Comparison of ENCODE assay signal across 7 mouse cellular contexts in the genomic region with DNA sequence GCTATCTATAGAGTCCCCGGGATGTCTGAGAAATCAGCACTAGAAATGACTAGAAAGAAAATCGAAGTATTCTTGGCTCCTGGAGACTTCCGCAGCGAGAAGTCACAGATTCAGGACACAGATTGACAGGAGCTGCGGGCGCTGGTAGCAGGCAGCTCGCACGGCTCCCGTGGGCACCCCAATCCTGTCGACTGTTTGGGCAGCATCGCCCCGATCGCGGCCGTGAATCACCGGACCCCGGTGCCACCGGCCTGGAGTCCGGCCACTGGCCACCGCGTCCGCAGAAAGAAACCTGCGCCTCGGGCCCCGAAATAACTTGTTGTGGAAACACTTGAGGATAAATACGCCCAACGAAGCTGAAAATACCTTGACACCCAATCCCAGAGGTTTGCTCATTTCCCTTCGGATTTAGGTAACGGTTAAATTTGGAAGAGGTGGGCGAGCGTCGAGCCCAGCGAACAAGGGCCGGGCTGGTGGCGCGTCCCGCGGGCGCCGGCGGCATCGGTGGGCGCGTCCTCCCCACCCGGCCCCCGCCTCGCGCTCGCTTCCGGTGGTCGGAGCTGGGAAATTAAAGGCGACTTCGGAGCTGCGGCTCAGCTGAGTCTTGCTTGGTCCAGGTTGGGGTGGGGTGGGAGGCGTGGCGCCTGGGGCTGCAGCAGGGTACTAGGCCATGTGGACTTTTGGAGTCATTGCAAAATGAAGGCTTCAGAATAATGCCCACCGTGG. TPM values are rescaled to one million over a fixed set of nuclear protein-coding genes. Genes with fewer than 3 reads are reported as not detected.
DNase-seq lines count a peak whose midpoint lies in the region; ATAC-seq and TF ChIP-seq lines count a peak whose summit lies in the region.

No protein-coding gene starts in this region.

- peaks cover 26% of the 10 kb centered on the region for H3K4me1 ChIP-seq in testis, adult 2 months (ENCODE audit: control insufficient read depth, insufficient read depth, low read length)
- peaks cover 25% of the 10 kb centered on the region for H3K4me1 ChIP-seq in embryonic facial prominence, embryonic 14.5 days (ENCODE audit: control insufficient read depth, insufficient read depth, low read length)
- peaks cover 43% of the 10 kb centered on the region for H3K4me1 ChIP-seq in hindbrain, embryonic 15.5 days (replicated peaks)

- no peak for DNase-seq in testis, postnatal 10 days (ENCODE audit: low spot score)
- no peak for DNase-seq in embryonic facial prominence, embryonic 14.5 days (ENCODE audit: low spot score)
- DNase-seq in thymus, postnatal 14 days: peak; percentile 63
- no peak for DNase-seq in cerebellum, adult 8-10 months

- ATAC-seq in embryonic facial prominence, embryonic 14.5 days (ENCODE audit: low read depth): no peak
- ATAC-seq in hindbrain, embryonic 15.5 days (ENCODE audit: low FRiP score, low read depth): no peak

- no peaks in the 10 kb centered on the region for H3K36me3 ChIP-seq in testis, adult 2 months (ENCODE audit: control insufficient read depth, insufficient read depth, low read length)
- no peaks in the 10 kb centered on the region for H3K36me3 ChIP-seq in embryonic facial prominence, embryonic 14.5 days (ENCODE audit: control insufficient read depth, insufficient read depth, low read length)
- no peaks in the 10 kb centered on the region for H3K36me3 ChIP-seq in hindbrain, embryonic 15.5 days
- H3K36me3 ChIP-seq in macrophage (ENCODE audit: inconsistent target): no peaks in the 10 kb centered on the region

- peak overlapping the region; percentile 51 for H3K4me2 ChIP-seq in embryonic facial prominence, embryonic 14.5 days (ENCODE audit: low read depth, low read length)
- peak overlapping the region; percentile 48 for H3K4me2 ChIP-seq in hindbrain, embryonic 15.5 days

- no peak overlapping the region for H3K27ac ChIP-seq in testis, adult 2 months (ENCODE audit: control insufficient read depth, insufficient read depth, low read depth, low read length)
- no peak overlapping the region for H3K27ac ChIP-seq in embryonic facial prominence, embryonic 14.5 days (replicated peaks; ENCODE audit: low read depth, low read length)
- H3K27ac ChIP-seq in hindbrain, embryonic 15.5 days (replicated peaks): no peak overlapping the region
- H3K27ac ChIP-seq in macrophage: no peak overlapping the region

- H3K9me3 ChIP-seq in embryonic facial prominence, embryonic 14.5 days (ENCODE audit: control insufficient read depth, low read length): no peaks in the 10 kb centered on the region
- H3K9me3 ChIP-seq in hindbrain, embryonic 15.5 days: no peaks in the 10 kb centered on the region

- peak overlapping the region; percentile 49; the same call in 1 of the 2 replicates for H3K9ac ChIP-seq in embryonic facial prominence, embryonic 14.5 days (ENCODE audit: low read depth, low read length)
- no peak overlapping the region for H3K9ac ChIP-seq in hindbrain, embryonic 15.5 days

- H3K27me3 ChIP-seq in testis, adult 2 months (ENCODE audit: control insufficient read depth, insufficient read depth, low read length): no peaks in the 10 kb centered on the region; the same call in 1 of the 2 replicates
- peaks cover 94% of the 10 kb centered on the region for H3K27me3 ChIP-seq in embryonic facial prominence, embryonic 14.5 days (replicated peaks; ENCODE audit: control insufficient read depth, insufficient read depth, low read length)
- H3K27me3 ChIP-seq in hindbrain, embryonic 15.5 days: peaks cover 75% of the 10 kb centered on the region

- WGBS in embryonic facial prominence, embryonic 14.5 days: under 1% methylated on average over 41 of the region's 57 CpGs
- under 1% methylated on average over 57 of the region's 57 CpGs for WGBS in hindbrain, embryonic 15.5 days
- 5% methylated on average over 57 of the region's 57 CpGs for WGBS in macrophage (ENCODE audit: missing documents)

- no peaks in the 10 kb centered on the region for H3K79me2 ChIP-seq in macrophage (ENCODE audit: inconsistent target)

- H3K4me3 ChIP-seq in testis, adult 2 months (ENCODE audit: control insufficient read depth, low read depth, low read length): peak overlapping the region; percentile 10
- H3K4me3 ChIP-seq in embryonic facial prominence, embryonic 14.5 days (ENCODE audit: low read depth, low read length): peak overlapping the region; percentile 31
- H3K4me3 ChIP-seq in hindbrain, embryonic 15.5 days: peak overlapping the region; percentile 17
- H3K4me3 ChIP-seq in macrophage (ENCODE audit: inconsistent target): peak overlapping the region; percentile 15; the same call in 1 of the 2 replicates

- TF ChIP-seq CTCF in testis, adult 2 months (IDR thresholded peaks at IDR 0.05; ENCODE audit: control insufficient read depth, insufficient read depth, insufficient replicate concordance, low read depth, low read length): no peak

- TF ChIP-seq POLR2A in testis, adult 2 months (IDR thresholded peaks at IDR 0.05; ENCODE audit: control insufficient read depth, low read depth, low read length): no peak

RNA-seq across cellular contexts. Expression of a gene that starts 0.6 kb away (rescaled TPM):
- polyA plus RNA-seq in testis, adult 2 months (2012; rRNA removed): 1.3 and 1.8 TPM in 2 replicates
- polyA plus RNA-seq in embryonic facial prominence, embryonic 14.5 days (2014; fragmentation: Nextera tagmentation; extraction: Ambion mirVana): 0.39 and 0.79 TPM in 2 replicates
- polyA plus RNA-seq in hindbrain, embryonic 15.5 days (2015; fragmentation: Nextera tagmentation; extraction: Ambion mirVana): not detected in 2 replicates
- total RNA-seq in macrophage (2018; cell fraction: chromatin; rRNA removed): 1 to 10 TPM in 7 of 26 experiments, under 1 TPM in 11, not detected in 8; 0.19 to 9.1 (median 0.55) TPM
- total RNA-seq in macrophage (2018; cell fraction: cytosol; rRNA removed): 1 to 10 TPM in 3 of 26 experiments, under 1 TPM in 22, not detected in 1; 0.06 to 4.0 (median 0.21) TPM
- 10 to 100 TPM in 2 of 26 experiments, 1 to 10 TPM in 10, under 1 TPM in 13, not detected in 1; 0.24 to 12.9 (median 0.89) TPM for total RNA-seq in macrophage (2018; cell fraction: nucleus; rRNA removed)
- polyA plus RNA-seq in macrophage (2018): 0.11 to 0.19 TPM (median 0.15 TPM) in 3 replicates
